In the genomic region with DNA sequence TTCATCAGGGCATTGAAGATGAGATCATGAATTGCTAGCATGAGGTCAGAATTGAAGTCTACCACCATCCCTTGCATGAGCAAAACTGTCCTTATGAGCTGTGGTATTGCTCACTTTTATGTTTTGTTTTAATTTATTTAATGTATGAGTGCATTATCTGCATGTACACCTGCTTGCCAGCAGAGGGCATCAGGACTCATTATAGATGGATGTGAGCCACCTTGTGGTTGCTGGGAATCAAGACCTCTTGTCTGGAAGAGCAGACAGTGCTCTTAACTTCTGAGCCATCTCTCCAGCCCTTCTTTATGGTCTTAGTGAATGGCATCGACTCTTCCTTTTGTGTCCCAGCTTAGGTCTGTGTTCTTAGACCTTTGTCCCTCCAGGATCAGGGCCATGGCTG, we compare ENCODE assay signal across 14 mouse cellular contexts. TPM values are rescaled to one million over a fixed set of nuclear protein-coding genes. Genes with fewer than 3 reads are reported as not detected.
A peak's percentile ranks its signal among the peaks of the same experiment; 100 is the strongest.
DNase-seq lines count a peak whose midpoint lies in the region; ATAC-seq and TF ChIP-seq lines count a peak whose summit lies in the region.
"Had no signal": no experiment of that assay in that cellular context is flagged by ENCODE, and none has a peak within 500 bp of the region (broad histone marks: within the 10 kb centered on the region; RNA-seq: fewer than 3 reads in every experiment).

No protein-coding gene starts in this region.

- no peaks in the 10 kb centered on the region for H3K27me3 ChIP-seq in G1E (ENCODE audit: insufficient read depth, low read length)

- peak; percentile 69 for TF ChIP-seq CTCF in layer of hippocampus, adult 2 months (conservative IDR thresholded peaks at IDR 0.05)
- TF ChIP-seq CTCF in G1E (IDR thresholded peaks at IDR 0.05; ENCODE audit: low read depth, low read length) = no peak

- no peak overlapping the region for H3K27ac ChIP-seq in layer of hippocampus, adult 2 months
- H3K27ac ChIP-seq: limb, embryonic 13.5 days had no signal

- no peaks in the 10 kb centered on the region for H3K9me3 ChIP-seq in G1E (replicated peaks)

- ATAC-seq in G1E (ENCODE audit: extremely low read depth, insufficient number of reproducible peaks, low FRiP score, poor library complexity, severe bottlenecking) = peak; percentile 54; the same call in 1 of the 2 replicates
- peak; percentile 65; the same call in 1 of the 2 replicates for ATAC-seq in erythroid progenitor cell, adult 5-6 weeks (replicated peaks; ENCODE audit: low FRiP score, poor library complexity, severe bottlenecking)

- H3K4me3 ChIP-seq in layer of hippocampus, adult 2 months = no peak overlapping the region
- no peak overlapping the region for H3K4me3 ChIP-seq in G1E (ENCODE audit: low read depth, low read length)
- H3K4me3 ChIP-seq: limb, embryonic 13.5 days had no signal

- no peak for DNase-seq in layer of hippocampus, adult 2 months (ENCODE audit: low spot score in 2 of 2)
- no peak for DNase-seq in layer of hippocampus, adult 18-20 months (ENCODE audit: low spot score in 2 of 2)
- DNase-seq in B cell, adult 2 months = peak; percentile 52
- no peak for DNase-seq in G1E (ENCODE audit: low spot score)
- DNase-seq in frontal cortex, adult 2 months (ENCODE audit: extremely low spot score in 1 of 2, low spot score in 1 of 2) = no peak
- DNase-seq in heart, adult 9 months (ENCODE audit: low spot score in 2 of 2) = no peak
- no peak for DNase-seq in heart, adult 18-20 months
- DNase-seq: adrenal gland, adult 2 months; embryo, embryonic 11 days; heart, postnatal 36 days; kidney, postnatal 10 days; midbrain, embryonic 14.5 days had no signal

- peaks cover 6% of the 10 kb centered on the region for H3K4me1 ChIP-seq in G1E (ENCODE audit: insufficient read depth, low read depth, low read length)

- peaks cover 89% of the 10 kb centered on the region for H3K36me3 ChIP-seq in G1E (replicated peaks)
- H3K36me3 ChIP-seq: limb, embryonic 13.5 days had no signal

RNA-seq across cellular contexts. Expression of gene Ttc7, which starts 39.0 kb away (rescaled TPM):
- 1 to 10 TPM; 7.0 to 8.6 TPM for total RNA-seq in layer of hippocampus, adult 2 months (2021)
- total RNA-seq in layer of hippocampus, adult 18-20 months (2021) = 1 to 10 TPM; 7.5 to 8.0 TPM
- total RNA-seq in G1E (2014; fragmentation: Nextera tagmentation) (26.2 and 34.8 TPM in 2 replicates), G1E (2017) (19.6 and 21.1 TPM in 2 replicates)
- 43.5 and 48.8 TPM in 2 replicates for polyA plus RNA-seq in G1E (2012)
- 27.0 and 35.2 TPM in 2 replicates for total RNA-seq in erythroid progenitor cell, adult 5-6 weeks (2015; ENCODE audit: low replicate concordance)
- total RNA-seq in erythroid progenitor cell, adult 5-6 weeks (2017; ENCODE audit: low replicate concordance) = 23.4 and 30.7 TPM in 2 replicates
- polyA plus RNA-seq in frontal cortex, adult 2 months (2012; rRNA removed) = 11.2 and 12.0 TPM in 2 replicates
- total RNA-seq in heart, adult 18-20 months (2021) = 10 to 100 TPM; 26.2 to 32.1 TPM

RNA-seq across cellular contexts. Expression of gene Mcfd2, which starts 55.9 kb away (rescaled TPM):
- 10 to 100 TPM; 56.0 to 62.6 TPM for total RNA-seq in layer of hippocampus, adult 2 months (2021)
- total RNA-seq in layer of hippocampus, adult 18-20 months (2021) = 10 to 100 TPM; 69.7 to 73.0 TPM
- total RNA-seq in G1E (2014; fragmentation: Nextera tagmentation) (11.0 and 15.4 TPM in 2 replicates), G1E (2017) (34.4 and 34.6 TPM in 2 replicates)
- 4.0 and 5.3 TPM in 2 replicates for polyA plus RNA-seq in G1E (2012)
- total RNA-seq in erythroid progenitor cell, adult 5-6 weeks (2015; ENCODE audit: low replicate concordance) = 3.8 and 7.2 TPM in 2 replicates
- 9.5 and 16.9 TPM in 2 replicates for total RNA-seq in erythroid progenitor cell, adult 5-6 weeks (2017; ENCODE audit: low replicate concordance)
- polyA plus RNA-seq in frontal cortex, adult 2 months (2012; rRNA removed) = 63.4 and 70.0 TPM in 2 replicates
- 10 to 100 TPM; 55.6 to 60.2 TPM for total RNA-seq in heart, adult 18-20 months (2021)

Comparison
In these comparisons a context has a peak if more than half of its experiments do, and no peak if none do; other contexts are left out.
1. DNase-seq: peak in B cell, adult 2 months (2 of 2); none in layer of hippocampus, adult 2 months (0 of 2), layer of hippocampus, adult 18-20 months (0 of 2), G1E (single experiment), frontal cortex, adult 2 months (0 of 2), heart, adult 9 months (0 of 2) and heart, adult 18-20 months (0 of 2).